Mouse (Mus musculus): Measurements from ENCODE around the gene Arhgap32. TPM values are rescaled to one million over a fixed set of nuclear protein-coding genes. Genes with fewer than 3 reads are reported as not detected.

The Arhgap32 gene
- 6.2 and 22.3 TPM in 2 replicates for polyA plus RNA-seq (2012; rRNA removed)

- TF ChIP-seq CTCF (IDR thresholded peaks at IDR 0.05; ENCODE audit: borderline replicate concordance, extremely low read depth, insufficient read depth, insufficient read length) = no peak
- no peak for TF ChIP-seq POLR2A (IDR thresholded peaks at IDR 0.05; ENCODE audit: borderline replicate concordance, extremely low read depth, insufficient read depth, insufficient read length, poor library complexity, severe bottlenecking)
- no peak for DNase-seq (ENCODE audit: low read depth)
Measured at GRCm38 (mm10) chr9:32115786-32116185, at the start of gene Arhgap32. Gene Arhgap32, plus strand, starts transcription at chr9:32116136.

GRCm38 (mm10) chr9:32072778-32073177, 43.2 kb upstream of the Arhgap32 start:
- no peak for DNase-seq (ENCODE audit: low read depth)
- TF ChIP-seq POLR2A (IDR thresholded peaks at IDR 0.05; ENCODE audit: borderline replicate concordance, extremely low read depth, insufficient read depth, insufficient read length, poor library complexity, severe bottlenecking) (no peak), CTCF (IDR thresholded peaks at IDR 0.05; ENCODE audit: borderline replicate concordance, extremely low read depth, insufficient read depth, insufficient read length) (no peak)

GRCm38 (mm10) chr9:32088106-32088776, 27.7 kb upstream of the Arhgap32 start:
- no peak for DNase-seq (ENCODE audit: low read depth)
- TF ChIP-seq CTCF (IDR thresholded peaks at IDR 0.05; ENCODE audit: borderline replicate concordance, extremely low read depth, insufficient read depth, insufficient read length) (no peak), POLR2A (IDR thresholded peaks at IDR 0.05; ENCODE audit: borderline replicate concordance, extremely low read depth, insufficient read depth, insufficient read length, poor library complexity, severe bottlenecking) (no peak)

GRCm38 (mm10) chr9:32088882-32089281, 27.1 kb upstream of the Arhgap32 start:
- no peak for TF ChIP-seq POLR2A (IDR thresholded peaks at IDR 0.05; ENCODE audit: borderline replicate concordance, extremely low read depth, insufficient read depth, insufficient read length, poor library complexity, severe bottlenecking)
- TF ChIP-seq CTCF (IDR thresholded peaks at IDR 0.05; ENCODE audit: borderline replicate concordance, extremely low read depth, insufficient read depth, insufficient read length) = 0 out of 2 replicates have a peak, but pooled peaks have one; percentile 3
- DNase-seq (ENCODE audit: low read depth) = no peak

GRCm38 (mm10) chr9:32093456-32093855, 22.5 kb upstream of the Arhgap32 start:
- no peak for TF ChIP-seq CTCF (IDR thresholded peaks at IDR 0.05; ENCODE audit: borderline replicate concordance, extremely low read depth, insufficient read depth, insufficient read length)
- peak; percentile 12 for DNase-seq (ENCODE audit: low read depth)

GRCm38 (mm10) chr9:32094351-32095120, 21.4 kb upstream of the Arhgap32 start:
- DNase-seq (ENCODE audit: low read depth) = no peak
- TF ChIP-seq CTCF (IDR thresholded peaks at IDR 0.05; ENCODE audit: borderline replicate concordance, extremely low read depth, insufficient read depth, insufficient read length) = no peak
- TF ChIP-seq POLR2A (IDR thresholded peaks at IDR 0.05; ENCODE audit: borderline replicate concordance, extremely low read depth, insufficient read depth, insufficient read length, poor library complexity, severe bottlenecking) = no peak

- TF ChIP-seq POLR2A (IDR thresholded peaks at IDR 0.05; ENCODE audit: borderline replicate concordance, extremely low read depth, insufficient read depth, insufficient read length, poor library complexity, severe bottlenecking) = no peak
- no peak for TF ChIP-seq CTCF (IDR thresholded peaks at IDR 0.05; ENCODE audit: borderline replicate concordance, extremely low read depth, insufficient read depth, insufficient read length)
- no peak for DNase-seq (ENCODE audit: low read depth)
Measured at GRCm38 (mm10) chr9:32095511-32095910, 20.4 kb upstream of the Arhgap32 start.

- DNase-seq (ENCODE audit: low read depth) = no peak
Measured at GRCm38 (mm10) chr9:32096541-32096940, 19.4 kb upstream of the Arhgap32 start.

GRCm38 (mm10) chr9:32097123-32097522, 18.8 kb upstream of the Arhgap32 start:
- no peak for DNase-seq (ENCODE audit: low read depth)
- TF ChIP-seq CTCF (IDR thresholded peaks at IDR 0.05; ENCODE audit: borderline replicate concordance, extremely low read depth, insufficient read depth, insufficient read length) (no peak), POLR2A (IDR thresholded peaks at IDR 0.05; ENCODE audit: borderline replicate concordance, extremely low read depth, insufficient read depth, insufficient read length, poor library complexity, severe bottlenecking) (no peak)

More at GRCm38 (mm10) chr9:32096541-32096940, 19.4 kb upstream of the Arhgap32 start:
- no peak for TF ChIP-seq POLR2A (IDR thresholded peaks at IDR 0.05; ENCODE audit: borderline replicate concordance, extremely low read depth, insufficient read depth, insufficient read length, poor library complexity, severe bottlenecking)

GRCm38 (mm10) chr9:32098425-32099155, 17.3 kb upstream of the Arhgap32 start:
- TF ChIP-seq POLR2A (IDR thresholded peaks at IDR 0.05; ENCODE audit: borderline replicate concordance, extremely low read depth, insufficient read depth, insufficient read length, poor library complexity, severe bottlenecking) (no peak), CTCF (IDR thresholded peaks at IDR 0.05; ENCODE audit: borderline replicate concordance, extremely low read depth, insufficient read depth, insufficient read length) (no peak)
- no peak for DNase-seq (ENCODE audit: low read depth)

- no peak for DNase-seq (ENCODE audit: low read depth)
- TF ChIP-seq CTCF (IDR thresholded peaks at IDR 0.05; ENCODE audit: borderline replicate concordance, extremely low read depth, insufficient read depth, insufficient read length) (no peak), POLR2A (IDR thresholded peaks at IDR 0.05; ENCODE audit: borderline replicate concordance, extremely low read depth, insufficient read depth, insufficient read length, poor library complexity, severe bottlenecking) (no peak)
Measured at GRCm38 (mm10) chr9:32100561-32100960, 15.4 kb upstream of the Arhgap32 start.
